Mouse (Mus musculus): Measurements from ENCODE around the gene Ryr2.

Ryr2 gene

GRCm38 (mm10) chr13:11523612-11524011 lies 583.1 kb downstream of the Ryr2 start:
- DNase-seq, result no peak

DNA sequence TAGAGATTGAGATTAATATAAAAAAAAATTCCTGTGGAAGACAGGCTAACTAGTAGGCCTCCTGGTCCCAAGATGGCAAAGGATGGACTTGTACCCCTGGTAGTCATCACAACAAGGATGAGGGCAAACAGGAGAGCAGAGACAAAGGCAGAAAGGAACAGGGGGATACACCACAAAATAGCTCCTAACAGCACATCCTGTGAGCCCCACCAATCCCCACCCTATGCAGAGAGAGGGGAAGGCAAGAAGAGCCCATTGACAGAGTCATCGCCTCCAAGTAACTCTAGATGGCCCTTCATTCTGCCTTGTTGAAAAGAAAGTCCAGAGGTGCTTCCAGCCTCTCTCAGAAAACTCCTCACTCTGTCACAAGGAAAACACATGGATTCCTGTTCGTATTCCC lies 586.0 kb downstream of the Ryr2 start:
- DNase-seq, result no peak

- DNase-seq, result no peak
These were observed 595.1 kb downstream of the Ryr2 start for GRCm38 (mm10) chr13:11511540-11512177.

All from thymus, postnatal 4 days (tissue).